Mouse (Mus musculus) lung, embryonic 14.5 days (tissue): Measurements from ENCODE around the gene Stn1. TPM values are rescaled to one million over a fixed set of nuclear protein-coding genes. Genes with fewer than 3 reads are reported as not detected.

Experiments used
- ATAC-seq: fragments of 200-750 bp; cut with Nextera tagmentation; 2 replicates; pipeline ENCODE4 v1.8.0; 2017; ENCODE audit warnings: mild to moderate bottlenecking, moderate TSS enrichment, moderate library complexity; ENCODE audit not compliant: insufficient read depth
- DNase-seq: peaks from one replicate; pipeline ENCODE4 v3.0.0-alpha.2; 2015
- H3K27ac ChIP-seq: fragments of 300-500 bp; sonication (generic); 2 replicates; pipeline ENCODE4 v1.5.1; 2014; ENCODE audit warnings: low read depth, mild to moderate bottlenecking, moderate library complexity
- H3K27me3 ChIP-seq: fragments of 300-500 bp; sonication (generic); 2 replicates; pipeline ENCODE4 v1.6.1; 2014; ENCODE audit warnings: low read length, control low read depth; ENCODE audit not compliant: insufficient read depth
- H3K36me3 ChIP-seq: fragments of 300-500 bp; sonication (generic); 2 replicates; pipeline ENCODE4 v1.6.1; 2014; ENCODE audit warnings: control low read depth; ENCODE audit not compliant: insufficient read depth
- H3K4me1 ChIP-seq: fragments of 300-500 bp; sonication (generic); 2 replicates; pipeline ENCODE4 v1.6.1; 2014; ENCODE audit warnings: antibody characterized with exemption, control low read depth; ENCODE audit not compliant: insufficient read depth
- H3K4me2 ChIP-seq: fragments of 300-500 bp; sonication (generic); 2 replicates; pipeline ENCODE4 v1.6.1; 2014; ENCODE audit warnings: mild to moderate bottlenecking
- H3K4me3 ChIP-seq: fragments of 300-500 bp; sonication (generic); 2 replicates; pipeline ENCODE4 v1.5.1; 2014; ENCODE audit warnings: low read depth, low read length
- H3K9ac ChIP-seq: fragments of 300-500 bp; sonication (generic); 2 replicates; pipeline ENCODE4 v1.6.1; 2014
- H3K9me3 ChIP-seq: fragments of 300-500 bp; sonication (generic); 2 replicates; pipeline ENCODE4 v1.6.1; 2016; ENCODE audit warnings: low read depth, low read length, control low read depth
- CTCF ChIP-seq: IDR thresholded peaks from 2 replicates; pipeline ENCODE4 v1.5.1; 2016; ENCODE audit warnings: antibody characterized with exemption, low read depth
- WGBS: fragments of 180-500 bp; shearing (Covaris S2); extraction: QIAGEN DNeasy Blood & Tissue Kit; methylation state at CpG from one replicate; pipeline ENCODE4 v1.1.7; 2014; 5-methylcytosine and 5-hydroxymethylcytosine counted together
- polyA plus RNA-seq: library from polyadenylated mRNA; unstranded; fragments of >200 nt; fragmentation: Nextera tagmentation; extraction: Ambion mirVana; gene quantifications from 2 replicates; pipeline ENCODE4 v1.2.1, GENCODE M21; 2014

The Stn1 gene
- polyA plus RNA-seq, 1 experiment from 2014 or later: 65.5 TPM

- Histone ChIP-seq H3K36me3 (no peaks in the 10 kb centered on the region), H3K4me1 (peaks cover 23% of the 10 kb centered on the region), H3K4me3 (peak overlapping the region; percentile 79), H3K9ac (peak overlapping the region; percentile 84), H3K27me3 (no peaks in the 10 kb centered on the region), H3K4me2 (peak overlapping the region; percentile 66), H3K9me3 (no peaks in the 10 kb centered on the region), H3K27ac (peak overlapping the region; percentile 88)
- DNase-seq: peak; percentile 85
- under 1% methylated on average over 46 of the region's 46 CpGs for WGBS
- peak; percentile 75 for TF ChIP-seq CTCF
- ATAC-seq: peak; percentile 58
Measured at GRCm38 (mm10) chr19:47463636-47464303, 73.5 kb downstream of the Stn1 start.

- ATAC-seq: no peak
Measured at GRCm38 (mm10) chr19:47463206-47463605, 74.1 kb downstream of the Stn1 start.

GRCm38 (mm10) chr19:47462725-47463124, 74.6 kb downstream of the Stn1 start:
- DNase-seq (no peak), ATAC-seq (no peak)
- H3K4me2 ChIP-seq: peak overlapping the region; percentile 66
- peak overlapping the region; percentile 84 for H3K9ac ChIP-seq
- H3K27ac ChIP-seq: peak overlapping the region; percentile 16; the same call in 1 of the 2 replicates
- H3K9me3 ChIP-seq: no peaks in the 10 kb centered on the region
- H3K4me1 ChIP-seq: peaks cover 29% of the 10 kb centered on the region
- no peaks in the 10 kb centered on the region for H3K36me3 ChIP-seq
- no peaks in the 10 kb centered on the region for H3K27me3 ChIP-seq
- 12% methylated on average over 6 of the region's 6 CpGs for WGBS
- H3K4me3 ChIP-seq: peak overlapping the region; percentile 79
- no peak for TF ChIP-seq CTCF

More at GRCm38 (mm10) chr19:47463206-47463605, 74.1 kb downstream of the Stn1 start:
- peaks cover 25% of the 10 kb centered on the region for H3K4me1 ChIP-seq
- H3K27me3 ChIP-seq: no peaks in the 10 kb centered on the region
- H3K4me3 ChIP-seq: peak overlapping the region; percentile 79
- DNase-seq: no peak
- H3K27ac ChIP-seq: peak overlapping the region; percentile 88
- peak overlapping the region; percentile 66 for H3K4me2 ChIP-seq
- H3K9ac ChIP-seq: peak overlapping the region; percentile 84
- WGBS: under 1% methylated on average over 13 of the region's 13 CpGs
- TF ChIP-seq CTCF: no peak
- H3K9me3 ChIP-seq: no peaks in the 10 kb centered on the region
- H3K36me3 ChIP-seq: no peaks in the 10 kb centered on the region

GRCm38 (mm10) chr19:47461838-47462237, 75.5 kb downstream of the Stn1 start:
- peak overlapping the region; percentile 66 for H3K4me2 ChIP-seq
- H3K27ac ChIP-seq: no peak overlapping the region
- H3K4me1 ChIP-seq: peaks cover 29% of the 10 kb centered on the region

GRCm38 (mm10) chr19:47461386-47461785, 75.9 kb downstream of the Stn1 start:
- H3K27ac ChIP-seq: no peak overlapping the region
- H3K27me3 ChIP-seq: no peaks in the 10 kb centered on the region
- DNase-seq (no peak), ATAC-seq (no peak)
- no peaks in the 10 kb centered on the region for H3K36me3 ChIP-seq
- no peak overlapping the region for H3K9ac ChIP-seq
- TF ChIP-seq CTCF: no peak
- 58% methylated on average over 9 of the region's 9 CpGs for WGBS
- H3K4me2 ChIP-seq: peak overlapping the region; percentile 66; the same call in 1 of the 2 replicates
- peaks cover 29% of the 10 kb centered on the region for H3K4me1 ChIP-seq
- H3K4me3 ChIP-seq: no peak overlapping the region
- H3K9me3 ChIP-seq: no peaks in the 10 kb centered on the region

More at GRCm38 (mm10) chr19:47461838-47462237, 75.5 kb downstream of the Stn1 start:
- no peaks in the 10 kb centered on the region for H3K27me3 ChIP-seq
- H3K9ac ChIP-seq: no peak overlapping the region
- H3K9me3 ChIP-seq: no peaks in the 10 kb centered on the region
- no peak for ATAC-seq
- 80% methylated on average over 3 of the region's 3 CpGs for WGBS
- H3K4me3 ChIP-seq: no peak overlapping the region
- no peak for DNase-seq
- TF ChIP-seq CTCF: peak; percentile 52
- H3K36me3 ChIP-seq: no peaks in the 10 kb centered on the region

- no peak for TF ChIP-seq CTCF
- 32% methylated on average over 19 of the region's 19 CpGs for WGBS
- no peak overlapping the region for H3K4me3 ChIP-seq
- H3K9ac ChIP-seq: no peak overlapping the region
- H3K27me3 ChIP-seq: no peaks in the 10 kb centered on the region
- no peak for DNase-seq
- H3K4me1 ChIP-seq: peaks cover 29% of the 10 kb centered on the region
- H3K36me3 ChIP-seq: no peaks in the 10 kb centered on the region
- no peaks in the 10 kb centered on the region for H3K9me3 ChIP-seq
- peak overlapping the region; percentile 40 for H3K4me2 ChIP-seq
- no peak overlapping the region for H3K27ac ChIP-seq
- no peak for ATAC-seq
Measured at GRCm38 (mm10) chr19:47460120-47460960, 77.0 kb downstream of the Stn1 start.

GRCm38 (mm10) chr19:47459214-47459613, 78.1 kb downstream of the Stn1 start:
- no peak for TF ChIP-seq CTCF
- ATAC-seq (no peak), DNase-seq (no peak)
- peaks cover 30% of the 10 kb centered on the region for H3K4me1 ChIP-seq
- H3K36me3 ChIP-seq: no peaks in the 10 kb centered on the region
- 77% methylated on average over 5 of the region's 5 CpGs for WGBS
- H3K27ac ChIP-seq: no peak overlapping the region
- H3K27me3 ChIP-seq: no peaks in the 10 kb centered on the region
- H3K4me2 ChIP-seq: no peak overlapping the region
- H3K9ac ChIP-seq: no peak overlapping the region
- H3K9me3 ChIP-seq: no peaks in the 10 kb centered on the region
- H3K4me3 ChIP-seq: no peak overlapping the region
